Comparison of ENCODE assay signal across 8 mouse cellular contexts in genomic region chr9:96195885-96196622, GRCm38 (mm10). TPM values are rescaled to one million over a fixed set of nuclear protein-coding genes. Genes with fewer than 3 reads are reported as not detected.
DNase-seq lines count a peak whose midpoint lies in the region; ATAC-seq lines count a peak whose summit lies in the region.

TSS of gene Tfdp2 (plus strand) at chr9:96196275.

- H3K27ac ChIP-seq in forebrain, embryonic 11.5 days (ENCODE audit: low read depth, low read length) = peak within 1 kb of the TSS; percentile 37
- H3K27ac ChIP-seq in heart, embryonic 16.5 days (ENCODE audit: low read length) = peak within 1 kb of the TSS; percentile 91
- H3K27ac ChIP-seq in liver, embryonic 15.5 days (replicated peaks) = peak within 1 kb of the TSS; percentile 86
- H3K27ac ChIP-seq in neural tube, embryonic 12.5 days = peak within 1 kb of the TSS; percentile 37; the same call in 1 of the 2 replicates

- under 1% methylated on average over 80 of the region's 81 CpGs for WGBS in forebrain, embryonic 11.5 days
- under 1% methylated on average over 81 of the region's 81 CpGs for WGBS in heart, embryonic 16.5 days
- under 1% methylated on average over 80 of the region's 81 CpGs for WGBS in liver, embryonic 15.5 days (ENCODE audit: insufficient replicate concordance)
- WGBS in neural tube, embryonic 12.5 days = under 1% methylated on average over 77 of the region's 81 CpGs

- DNase-seq in CD8-positive naive resting alpha-beta T cell, adult 2 months (ENCODE audit: low read depth in 2 of 2, low spot score in 2 of 2) = peak; percentile 63 to 64
- peak; percentile 79 for DNase-seq in c-Kit-positive CD71-negative TER-119-negative erythroid progenitor cells, embryonic 14.5 days (ENCODE audit: low read depth)
- peak; percentile 95 for DNase-seq in forebrain, embryonic 11.5 days (ENCODE audit: low spot score)
- peak; percentile 93 to 95 for DNase-seq in kidney, postnatal 36 days
- peak; percentile 81 for DNase-seq in telencephalon, adult 2 months (ENCODE audit: low read depth, low spot score)

- no peaks in the 10 kb centered on the region for H3K27me3 ChIP-seq in forebrain, embryonic 11.5 days (ENCODE audit: control insufficient read depth, insufficient read depth, low read length)
- no peaks in the 10 kb centered on the region for H3K27me3 ChIP-seq in heart, embryonic 16.5 days (ENCODE audit: control insufficient read depth, insufficient read depth, low read length)
- no peaks in the 10 kb centered on the region for H3K27me3 ChIP-seq in liver, embryonic 15.5 days
- no peaks in the 10 kb centered on the region for H3K27me3 ChIP-seq in neural tube, embryonic 12.5 days (replicated peaks)

- no peaks in the 10 kb centered on the region for H3K36me3 ChIP-seq in forebrain, embryonic 11.5 days (ENCODE audit: control insufficient read depth, insufficient read depth, low read length)
- no peaks in the 10 kb centered on the region for H3K36me3 ChIP-seq in heart, embryonic 16.5 days (ENCODE audit: control insufficient read depth, insufficient read depth)
- no peaks in the 10 kb centered on the region for H3K36me3 ChIP-seq in liver, embryonic 15.5 days (replicated peaks)
- no peaks in the 10 kb centered on the region for H3K36me3 ChIP-seq in neural tube, embryonic 12.5 days

- H3K4me1 ChIP-seq in forebrain, embryonic 11.5 days (replicated peaks; ENCODE audit: control insufficient read depth, insufficient read depth, low read length) = peaks cover 2% of the 10 kb centered on the region; the same call in 1 of the 2 replicates
- peaks cover 16% of the 10 kb centered on the region for H3K4me1 ChIP-seq in heart, embryonic 16.5 days (ENCODE audit: control insufficient read depth, insufficient read depth, low read length)
- peaks cover 29% of the 10 kb centered on the region for H3K4me1 ChIP-seq in liver, embryonic 15.5 days (replicated peaks)
- H3K4me1 ChIP-seq in neural tube, embryonic 12.5 days = peaks cover 12% of the 10 kb centered on the region

- peak within 1 kb of the TSS; percentile 79 for H3K4me3 ChIP-seq in forebrain, embryonic 11.5 days (ENCODE audit: low read depth, low read length)
- peak within 1 kb of the TSS; percentile 89 for H3K4me3 ChIP-seq in heart, embryonic 16.5 days (ENCODE audit: low read length)
- peak within 1 kb of the TSS; percentile 76 for H3K4me3 ChIP-seq in liver, embryonic 15.5 days (replicated peaks)
- peak within 1 kb of the TSS; percentile 84 for H3K4me3 ChIP-seq in neural tube, embryonic 12.5 days

- H3K9me3 ChIP-seq in forebrain, embryonic 11.5 days (ENCODE audit: control insufficient read depth, low read length) = no peaks in the 10 kb centered on the region
- no peaks in the 10 kb centered on the region for H3K9me3 ChIP-seq in heart, embryonic 16.5 days (replicated peaks; ENCODE audit: control insufficient read depth, low read length)
- H3K9me3 ChIP-seq in liver, embryonic 15.5 days (replicated peaks) = no peaks in the 10 kb centered on the region
- H3K9me3 ChIP-seq in neural tube, embryonic 12.5 days = no peaks in the 10 kb centered on the region

- peak within 1 kb of the TSS; percentile 84 for H3K9ac ChIP-seq in forebrain, embryonic 11.5 days (ENCODE audit: low read length)
- H3K9ac ChIP-seq in heart, embryonic 16.5 days (ENCODE audit: low read length) = peak within 1 kb of the TSS; percentile 92
- peak within 1 kb of the TSS; percentile 76 for H3K9ac ChIP-seq in liver, embryonic 15.5 days
- peak within 1 kb of the TSS; percentile 82 for H3K9ac ChIP-seq in neural tube, embryonic 12.5 days

- peak within 1 kb of the TSS; percentile 97 for H3K4me2 ChIP-seq in forebrain, embryonic 11.5 days (ENCODE audit: low read depth, low read length, severe bottlenecking)
- H3K4me2 ChIP-seq in heart, embryonic 16.5 days (ENCODE audit: low read depth, low read length) = peak within 1 kb of the TSS; percentile 96
- peak within 1 kb of the TSS; percentile 100 for H3K4me2 ChIP-seq in liver, embryonic 15.5 days
- peak within 1 kb of the TSS; percentile 99 for H3K4me2 ChIP-seq in neural tube, embryonic 12.5 days (replicated peaks)

- ATAC-seq in forebrain, embryonic 11.5 days (replicated peaks; ENCODE audit: low FRiP score) = peak; percentile 99
- ATAC-seq in heart, embryonic 16.5 days (replicated peaks; ENCODE audit: extremely low read depth, insufficient read depth, low FRiP score) = peak; percentile 99
- ATAC-seq in liver, embryonic 15.5 days (ENCODE audit: insufficient read depth) = peak; percentile 98
- peak; percentile 98 for ATAC-seq in neural tube, embryonic 12.5 days (ENCODE audit: low FRiP score, low read depth)

RNA-seq across cellular contexts. Expression of gene Tfdp2, which starts in this region (rescaled TPM):
- 70.5 and 81.4 TPM in 2 replicates for polyA plus RNA-seq in forebrain, embryonic 11.5 days (2014; fragmentation: Nextera tagmentation; extraction: Ambion mirVana)
- polyA plus RNA-seq in heart, embryonic 16.5 days (2015; fragmentation: Nextera tagmentation; extraction: Ambion mirVana) = 33.2 and 34.2 TPM in 2 replicates
- polyA plus RNA-seq in liver, embryonic 15.5 days (2015; fragmentation: Nextera tagmentation; extraction: Ambion mirVana) = 93.8 and 100 TPM in 2 replicates
- 50.3 and 57.8 TPM in 2 replicates for polyA plus RNA-seq in neural tube, embryonic 12.5 days (2016; fragmentation: Nextera tagmentation; extraction: Ambion mirVana)

Comparison
In these comparisons a context has a peak if more than half of its experiments do, and no peak if none do; other contexts are left out.
1. Peak in every context shown above with its lines: DNase-seq, ATAC-seq, H3K4me3 ChIP-seq and H3K27ac ChIP-seq.
2. H3K27ac ChIP-seq: peak in every context shown above with its lines; median percentile 91 in heart, embryonic 16.5 days; 86 in liver, embryonic 15.5 days; 37 in forebrain, embryonic 11.5 days; 37 in neural tube, embryonic 12.5 days.